Mouse (Mus musculus) gastrocnemius, adult 8-10 months (tissue): ENCODE data around the gene Rtn3. TPM values are rescaled to one million over a fixed set of nuclear protein-coding genes. Genes with fewer than 3 reads are reported as not detected.
"Not testable (repeated sequence)": the region's sequence is repeated elsewhere in the genome, so short reads cannot be mapped to it uniquely, and the experiment has no call there.

Source experiments
- DNase-seq, 2 experiments: peaks; one replicate each; pipeline ENCODE4 v3.0.0; 2022; ENCODE audit warnings: low spot score in 2 of 2
- total RNA-seq, 4 experiments: library from RNA; stranded (reverse); gene quantifications; 2 replicates each; pipeline ENCODE4 v1.2.4; 2022

Gene Rtn3
- total RNA-seq = 10 to 100 TPM; 26.8 to 30.2 (median 27.1) TPM

DNA sequence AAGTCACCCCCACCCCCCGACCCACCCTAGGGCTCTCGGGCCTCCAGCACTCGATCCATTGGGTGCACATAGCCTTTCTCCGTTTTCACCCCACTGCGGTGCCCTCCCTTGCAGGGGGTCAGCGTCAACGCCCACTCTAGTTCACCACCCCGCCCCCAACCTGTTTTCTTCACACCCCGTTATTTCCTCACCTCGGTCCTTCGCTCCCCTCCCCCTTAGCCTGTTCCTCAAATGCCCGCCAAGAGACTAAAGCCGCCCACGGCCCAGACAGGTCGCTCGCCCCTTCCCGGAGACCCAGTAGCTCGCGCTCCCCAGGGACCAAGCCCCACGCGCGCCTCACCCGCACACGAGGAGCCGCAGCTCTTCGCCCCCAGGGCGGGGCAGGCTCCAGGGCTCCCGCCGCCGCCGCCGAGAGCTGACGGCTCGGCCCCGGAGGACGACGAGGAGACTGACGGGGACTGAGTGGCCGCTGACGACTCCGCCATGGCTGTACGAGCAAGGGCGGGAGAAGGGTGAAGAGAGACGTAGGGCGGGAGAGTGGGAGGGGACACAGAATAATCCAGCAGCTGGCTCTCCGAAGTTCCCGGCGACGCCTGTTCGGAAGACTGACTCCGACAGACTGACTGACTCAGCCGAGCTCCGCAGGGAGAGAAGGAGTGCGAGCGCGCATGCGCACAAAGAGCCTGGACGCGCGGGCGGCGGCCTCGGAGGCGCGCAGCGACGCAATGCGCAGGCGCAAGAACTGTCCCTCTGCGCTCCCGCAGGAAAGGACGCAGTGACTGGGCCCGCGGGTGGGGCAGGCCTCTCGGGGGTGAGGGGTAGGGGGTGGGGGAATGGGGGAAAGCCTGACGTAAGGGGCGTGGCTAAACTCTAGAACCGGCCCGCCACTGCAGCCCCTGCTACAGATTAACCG lies at the start of gene Rtn3:
Rtn3 (minus strand) TSS at position 683 of the 913 bp plus-strand sequence.
- DNase-seq = peak; percentile 91 to 96

DNA sequence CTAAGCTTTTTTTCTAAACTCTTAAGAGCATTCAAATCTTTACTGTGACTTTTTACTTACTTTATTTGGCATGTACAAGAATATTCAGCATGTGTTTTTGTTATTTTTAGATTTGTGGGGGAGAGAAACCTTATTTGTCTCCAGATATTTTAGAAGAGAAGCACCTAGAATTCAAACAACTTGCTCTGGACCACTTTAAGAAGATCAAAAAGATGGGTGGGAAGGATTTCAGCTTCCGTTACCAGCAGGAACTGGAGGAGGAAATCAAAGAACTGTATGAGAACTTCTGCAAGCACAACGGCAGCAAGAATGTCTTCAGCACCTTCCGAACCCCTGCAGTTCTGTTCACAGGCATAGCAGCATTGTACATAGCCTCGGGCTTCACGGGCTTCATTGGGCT lies 48.8 kb upstream of the Rtn3 start:
- DNase-seq = no peak

DNA sequence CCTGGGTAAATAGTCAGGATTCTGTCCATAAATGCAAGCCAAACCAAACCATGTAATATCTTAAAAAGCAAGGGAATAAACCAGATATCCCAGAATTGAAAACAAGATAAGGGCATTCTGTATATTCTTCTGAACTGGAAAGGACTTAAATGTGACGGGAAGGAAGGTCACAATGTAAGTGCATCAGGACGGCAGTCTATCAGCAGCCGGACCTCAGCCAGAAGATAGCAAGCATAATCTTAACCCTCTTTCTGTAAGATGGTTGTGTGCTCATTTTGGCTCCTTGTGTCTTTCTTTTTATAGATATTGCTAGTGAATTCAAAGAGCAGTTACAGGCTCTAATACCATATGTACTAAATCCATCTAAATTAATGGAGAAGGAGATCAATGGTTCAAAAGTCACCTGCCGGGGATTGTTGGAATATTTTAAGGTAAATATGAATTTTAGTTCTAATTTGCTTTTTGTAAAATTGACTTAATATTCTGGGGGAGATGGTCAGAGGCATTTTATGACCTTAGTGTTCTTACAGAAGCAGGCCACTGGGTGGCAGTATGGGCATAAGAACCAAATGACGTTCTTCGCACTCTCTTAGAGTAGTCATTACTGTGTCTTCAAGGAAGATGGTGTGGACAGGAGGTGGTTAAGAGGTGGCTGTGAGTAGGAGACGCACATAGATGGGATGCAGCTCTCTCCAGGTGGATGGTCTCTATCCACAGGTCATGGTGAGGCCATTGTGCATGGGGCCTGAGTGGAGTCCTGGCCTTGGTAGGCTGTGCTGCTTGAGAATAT lies 45.8 kb upstream of the Rtn3 start:
- DNase-seq = peak in 1 of 2 experiments; percentile 10

DNA sequence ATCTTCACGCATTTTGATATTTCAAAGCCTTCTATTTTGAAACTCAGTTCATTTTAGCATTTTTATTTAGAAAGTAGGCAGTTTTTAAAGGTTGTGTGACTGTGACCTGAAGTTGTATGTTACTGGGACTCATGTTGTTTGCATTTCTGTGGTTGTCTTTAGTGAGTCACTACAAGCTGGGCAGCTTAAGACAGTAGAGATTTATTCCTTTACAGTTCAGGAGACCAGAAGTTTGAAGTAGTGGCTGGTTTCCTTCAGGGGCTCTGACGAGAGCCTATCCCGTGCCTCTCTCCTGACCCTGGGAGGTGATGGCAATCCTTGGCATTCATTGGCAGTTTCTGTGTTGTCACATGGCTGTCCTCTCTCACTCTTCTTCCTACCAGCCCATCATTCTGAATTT lies 41.8 kb upstream of the Rtn3 start:
- DNase-seq = no peak

DNA sequence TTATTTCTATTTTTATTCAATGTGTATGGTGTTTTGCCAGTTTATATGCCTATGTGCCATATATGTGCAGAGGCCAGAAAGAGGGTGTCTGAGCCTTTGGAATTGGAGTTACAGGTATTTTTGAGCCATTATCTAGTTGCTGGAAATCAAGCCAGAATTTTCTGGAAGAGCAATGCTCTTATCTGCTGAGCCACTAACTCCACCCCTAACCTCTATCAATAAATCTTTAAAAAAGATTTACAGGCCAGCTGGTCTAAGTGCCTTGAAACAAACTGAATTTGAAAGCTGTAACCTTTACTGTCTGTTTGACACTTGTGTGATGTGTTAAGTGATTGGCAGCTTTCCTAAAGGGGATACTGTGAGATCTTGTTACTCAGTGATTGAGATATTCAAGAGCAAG lies 40.7 kb upstream of the Rtn3 start:
- DNase-seq = no peak

DNA sequence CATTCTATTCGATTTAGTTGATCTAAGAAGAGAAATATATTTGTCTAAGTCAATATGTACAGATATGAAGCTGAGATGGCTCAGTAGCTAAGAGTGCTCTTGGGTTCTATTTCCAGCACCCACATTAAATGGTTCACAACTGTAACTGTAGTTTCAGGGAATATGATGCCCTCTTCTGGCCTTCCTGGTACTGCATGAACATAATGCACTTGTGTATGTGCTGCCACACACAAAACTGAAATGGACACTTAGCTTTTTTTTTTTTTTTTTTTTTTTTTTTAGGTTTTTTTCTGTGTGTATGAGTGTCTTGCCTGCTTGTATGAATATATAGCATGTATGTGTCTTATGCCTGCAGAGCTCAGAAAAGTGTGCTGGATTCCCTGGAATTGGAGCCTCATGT lies 40.2 kb upstream of the Rtn3 start:
- DNase-seq = no peak

DNA sequence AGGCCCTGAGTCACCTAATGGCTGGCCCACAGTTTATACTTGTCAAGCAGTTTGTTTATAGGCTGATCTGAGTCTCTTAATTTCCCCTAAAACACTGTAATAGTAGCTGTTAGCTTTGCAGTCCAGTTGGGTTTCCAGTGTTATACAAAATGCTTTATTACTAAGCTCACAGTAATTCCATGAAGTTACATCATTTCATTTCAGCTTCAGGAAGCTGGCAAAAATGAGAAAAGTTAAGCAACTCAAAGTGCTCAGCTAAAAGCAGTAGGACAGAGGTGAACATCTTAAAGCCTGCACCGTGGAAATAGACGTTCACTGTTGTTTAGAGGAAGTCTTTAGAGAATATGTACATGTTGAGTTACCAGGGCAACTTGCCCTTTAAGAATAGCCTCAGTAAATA lies 39.8 kb upstream of the Rtn3 start:
- no peak for DNase-seq

DNA sequence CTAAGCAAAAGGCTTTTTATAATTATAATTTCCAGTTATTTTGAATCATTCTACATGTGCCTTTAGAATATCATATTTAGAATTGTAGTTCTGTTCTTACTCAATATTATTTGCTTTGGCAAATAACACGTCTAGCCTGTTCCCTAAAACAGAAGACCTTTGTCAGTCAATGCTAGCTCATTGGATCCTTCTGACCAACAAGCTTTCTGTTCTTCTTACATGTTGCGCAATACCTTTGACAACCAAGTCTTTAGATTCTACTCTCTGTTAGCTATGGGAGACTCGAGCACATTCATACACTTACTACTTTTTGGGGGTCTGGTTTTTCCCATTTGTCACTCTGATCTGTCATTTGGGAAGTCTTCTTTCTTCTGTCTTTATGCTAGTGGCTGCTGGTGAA lies 38.5 kb upstream of the Rtn3 start:
- DNase-seq = no peak

DNA sequence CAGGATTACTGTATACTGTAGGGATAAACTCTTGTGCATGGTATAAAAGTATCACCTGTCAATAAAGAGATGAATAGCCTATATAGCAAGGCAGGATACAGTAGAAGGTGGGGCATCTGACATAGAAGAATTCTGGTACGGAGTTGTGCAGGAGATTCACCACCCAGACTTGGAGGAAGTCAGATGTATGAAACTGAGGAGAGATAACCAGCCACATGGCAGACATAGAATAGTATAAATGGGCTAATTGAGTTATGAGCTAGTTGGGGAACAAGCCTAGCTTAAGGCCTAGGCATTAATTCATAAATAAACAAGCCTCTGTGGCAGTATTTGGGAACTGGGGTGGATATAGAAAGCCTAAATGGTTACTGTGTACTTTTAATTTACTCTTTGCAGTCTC lies 33.4 kb upstream of the Rtn3 start:
- DNase-seq = no peak

DNA sequence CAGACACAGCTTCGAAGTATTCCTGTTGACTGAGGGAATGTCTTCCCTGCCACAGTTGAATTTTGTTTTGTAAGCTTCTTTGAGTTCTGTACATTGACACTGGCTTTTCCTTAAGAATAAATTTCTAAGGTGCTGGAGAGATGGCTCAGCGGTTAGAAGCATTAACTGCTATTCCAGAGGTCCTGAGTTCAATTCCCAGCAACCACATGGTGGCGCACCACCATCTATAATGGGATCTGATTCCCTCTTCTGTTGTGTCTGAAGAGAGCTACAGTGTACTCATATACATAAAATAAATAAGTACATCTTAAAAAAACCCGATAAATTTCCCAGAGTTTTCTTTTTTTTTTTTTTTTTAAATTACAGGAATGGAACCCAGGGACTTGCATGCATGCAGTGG lies 24.9 kb upstream of the Rtn3 start:
- no peak for DNase-seq

DNA sequence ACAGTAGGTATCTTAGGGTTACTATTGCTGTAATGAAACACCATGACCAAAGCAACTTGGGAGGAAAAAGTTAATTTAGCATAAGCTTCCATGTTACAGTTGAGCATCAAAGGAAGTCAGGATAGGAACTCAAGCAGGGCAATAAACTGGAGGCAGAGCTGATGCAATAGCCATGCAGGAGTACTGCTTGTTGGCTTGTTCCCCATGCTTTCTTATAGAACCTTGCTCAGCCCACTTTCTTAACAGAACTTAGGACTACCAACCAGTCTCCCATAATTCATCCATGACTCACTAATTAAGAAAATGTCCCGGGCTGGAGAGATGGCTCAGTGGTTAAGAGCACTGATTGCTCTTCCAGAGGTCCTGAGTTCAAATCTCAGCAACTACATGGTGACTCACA lies 23.2 kb upstream of the Rtn3 start:
- no peak for DNase-seq

DNA sequence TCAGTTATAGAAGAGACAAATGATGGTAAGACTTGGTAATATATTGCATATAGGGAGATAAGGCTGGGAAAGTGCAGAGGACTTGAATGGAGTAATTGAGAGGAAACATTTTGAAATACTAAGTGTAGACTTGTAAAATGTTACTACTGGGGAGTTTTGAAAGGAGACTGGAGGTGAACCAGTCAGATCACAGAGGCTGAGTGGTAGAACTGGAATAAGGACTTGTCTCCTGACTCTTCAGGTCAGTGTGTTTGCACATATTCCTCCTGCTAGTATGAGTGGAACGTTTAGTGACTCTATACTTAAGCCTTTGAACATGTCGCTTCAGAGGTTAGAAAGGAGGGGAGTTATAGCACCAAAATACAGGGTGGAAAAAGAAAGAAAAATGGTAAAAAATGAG lies 19.4 kb upstream of the Rtn3 start:
- DNase-seq = no peak

DNA sequence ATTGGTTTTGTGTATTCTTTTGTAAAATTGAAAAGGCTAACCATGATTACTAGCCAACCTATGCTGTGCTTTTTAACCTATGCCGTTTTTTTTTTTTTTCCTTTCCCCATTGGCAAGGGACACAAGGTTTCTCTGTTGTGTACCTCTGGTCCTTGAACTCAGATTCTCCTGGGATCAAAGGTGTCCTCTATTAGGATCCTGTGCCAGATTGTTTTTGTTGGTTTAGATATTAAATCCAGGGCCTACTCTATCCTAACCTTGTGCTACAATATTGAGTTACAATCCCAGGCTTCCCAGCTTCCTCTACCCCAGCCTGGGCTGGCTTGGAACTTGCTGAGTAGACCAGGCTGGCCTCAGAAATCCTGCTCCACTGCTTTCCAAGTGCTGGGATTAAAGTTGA lies 17.6 kb upstream of the Rtn3 start:
- no peak for DNase-seq

DNA sequence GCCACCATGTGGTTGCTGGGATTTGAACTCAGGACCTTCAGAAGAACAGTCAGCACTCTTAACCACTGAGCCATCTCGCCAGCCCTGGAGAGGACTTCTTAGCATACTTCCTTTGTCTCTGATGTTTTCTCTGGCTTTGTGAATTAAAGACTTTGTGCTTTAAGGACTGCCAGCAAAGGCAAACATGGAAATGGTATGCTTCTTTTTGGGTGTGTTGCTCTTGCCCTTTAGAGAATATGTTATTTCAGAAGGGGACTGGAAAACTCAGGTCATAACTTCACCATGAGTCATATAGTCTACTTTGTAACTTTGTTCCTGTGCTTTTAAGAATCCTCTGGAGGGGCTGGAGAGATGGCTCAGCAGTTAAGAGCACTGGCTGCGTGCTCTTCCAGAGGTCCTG lies 15.7 kb upstream of the Rtn3 start:
- DNase-seq = no peak

DNA sequence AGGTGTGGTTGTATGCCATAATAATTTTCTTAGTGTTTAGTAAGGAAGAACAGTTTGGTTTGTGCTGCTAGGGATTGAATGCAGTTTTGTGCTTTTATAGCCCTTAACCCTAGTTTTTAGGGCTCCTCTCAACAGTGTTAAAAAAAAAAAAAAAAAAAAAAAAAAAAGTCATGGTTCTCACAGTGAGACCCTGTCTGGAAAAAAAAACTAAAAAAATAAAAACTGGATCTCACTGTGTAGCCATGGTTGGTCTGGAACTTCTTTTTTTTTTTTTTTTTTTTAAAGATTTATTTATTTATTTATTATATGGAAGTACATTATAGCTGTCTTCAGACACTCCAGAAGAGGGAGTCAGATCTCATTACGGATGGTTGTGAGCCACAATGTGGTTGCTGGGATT lies 13.0 kb upstream of the Rtn3 start:
- not testable (repeated sequence) for DNase-seq

DNA sequence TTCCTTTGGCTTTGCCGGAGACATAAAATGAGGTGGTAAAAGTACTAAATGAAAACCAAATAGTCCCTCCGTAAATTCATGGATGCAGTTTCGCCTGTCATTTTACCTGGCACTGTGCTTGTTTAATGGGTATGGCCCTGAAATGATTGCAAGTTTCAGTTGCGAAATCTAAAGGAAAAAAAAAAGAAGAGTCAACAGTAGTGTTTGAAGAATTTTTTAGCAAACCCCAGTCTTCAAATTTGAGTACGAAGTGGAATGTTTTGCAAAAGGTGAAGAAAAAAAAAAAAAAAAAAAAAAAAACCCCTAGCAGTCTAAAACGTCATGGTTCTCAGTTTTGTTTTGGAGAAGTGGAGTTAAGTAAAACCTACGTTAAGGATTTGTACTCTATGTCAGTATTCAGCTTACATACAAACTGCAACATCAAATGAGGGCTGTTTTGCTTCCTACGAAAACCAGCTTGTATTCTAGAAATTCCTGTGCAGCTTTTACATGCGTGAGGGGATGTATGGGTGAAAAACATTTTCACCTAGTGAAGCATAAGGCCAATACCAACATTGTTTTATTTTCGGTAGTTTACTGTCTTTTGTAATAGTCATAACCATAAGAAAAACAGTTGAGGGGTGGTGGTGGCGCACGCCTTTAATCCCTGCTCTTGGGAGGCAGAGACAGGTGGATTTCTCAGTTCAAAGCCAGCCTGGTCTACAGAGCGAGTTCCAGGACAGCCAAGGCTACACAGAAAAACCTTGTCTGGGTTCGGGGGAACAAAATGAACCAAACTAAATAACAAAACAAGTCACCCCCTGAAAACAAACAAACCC lies 12.3 kb upstream of the Rtn3 start:
- DNase-seq = no peak

DNA sequence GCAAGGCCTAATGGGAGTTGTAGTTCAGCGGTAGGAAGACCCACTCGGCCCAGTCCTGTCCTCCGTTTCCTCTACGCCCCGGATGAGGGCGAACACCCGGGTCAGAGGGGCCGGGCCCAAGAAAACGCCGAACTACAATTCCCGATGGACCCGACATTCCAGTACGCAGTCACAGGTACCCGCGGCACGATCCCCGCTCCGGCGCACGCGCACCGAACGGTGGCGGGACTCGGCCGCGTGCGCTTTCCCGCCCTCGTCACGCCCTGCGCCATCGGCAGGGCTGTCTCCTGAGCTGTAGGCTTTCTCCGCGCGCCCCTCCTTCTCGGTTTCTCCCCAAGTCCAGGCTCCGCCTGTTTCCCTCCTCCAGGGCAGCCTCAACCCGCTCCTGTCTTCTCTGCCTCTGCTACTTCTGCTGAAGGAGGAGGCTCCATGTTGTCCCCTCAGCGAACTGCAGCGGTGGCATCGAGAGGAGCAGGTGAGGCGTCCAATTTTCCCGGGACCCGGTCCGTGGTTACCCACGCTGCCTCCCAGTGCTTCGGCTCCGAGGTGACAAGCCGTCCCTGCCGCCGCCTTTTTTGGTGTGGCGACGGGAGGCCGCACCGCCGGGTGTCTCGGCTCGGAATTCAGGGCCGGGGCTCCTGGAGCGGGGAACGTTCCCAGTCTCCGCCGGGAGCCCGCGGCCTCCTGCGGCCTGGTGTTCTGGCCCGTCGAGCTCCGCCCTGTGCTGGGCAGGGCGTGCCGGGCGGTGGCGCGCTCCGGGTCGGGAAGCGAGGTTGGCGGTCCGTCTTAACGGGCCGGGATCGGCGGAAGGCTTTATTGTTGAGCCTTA lies 11.3 kb upstream of the Rtn3 start:
- peak; percentile 90 to 95 for DNase-seq

DNA sequence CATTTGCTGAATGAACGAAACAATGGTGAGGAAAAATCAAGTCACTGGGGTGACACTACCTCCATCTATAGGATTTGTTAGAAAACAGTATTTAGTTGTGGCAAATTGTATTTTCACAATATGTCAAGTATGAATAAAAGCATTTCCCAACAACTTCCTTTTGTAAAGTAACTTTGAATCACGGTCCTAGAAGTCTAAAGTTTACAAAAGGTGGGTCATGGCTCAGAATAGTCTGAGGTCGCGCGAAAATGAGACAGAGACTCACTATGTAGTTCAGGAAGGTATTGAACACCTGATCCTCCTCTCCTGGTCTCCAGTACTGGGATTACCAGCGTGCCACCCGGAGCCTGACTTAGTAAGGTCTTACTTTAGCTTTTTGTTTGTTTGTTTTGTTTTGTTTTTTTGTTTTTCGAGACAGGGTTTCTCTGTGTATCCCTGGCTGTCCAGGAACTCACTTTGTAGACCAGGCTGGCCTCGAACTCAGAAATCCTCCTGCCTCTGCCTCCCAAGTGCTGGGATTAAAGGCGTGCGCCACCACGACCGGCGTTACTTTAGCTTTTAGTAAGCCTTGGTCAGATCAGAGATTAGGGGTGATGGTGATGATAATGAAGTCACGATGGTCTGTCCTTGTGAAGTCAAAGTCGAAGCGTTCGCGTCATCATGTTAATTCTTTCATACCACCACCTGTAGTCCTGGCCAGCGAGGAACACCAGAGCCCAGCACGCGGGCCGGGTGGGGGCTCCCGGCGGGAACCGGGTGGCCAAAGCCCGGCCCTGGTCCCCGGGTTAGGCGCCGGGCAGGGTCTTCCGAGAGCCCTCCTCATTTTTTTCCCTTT lies 10.5 kb upstream of the Rtn3 start, which contains the start of gene Atl3:
Atl3 (plus strand) TSS at position 689 of the 835 bp plus-strand sequence.
- no peak for DNase-seq

DNA sequence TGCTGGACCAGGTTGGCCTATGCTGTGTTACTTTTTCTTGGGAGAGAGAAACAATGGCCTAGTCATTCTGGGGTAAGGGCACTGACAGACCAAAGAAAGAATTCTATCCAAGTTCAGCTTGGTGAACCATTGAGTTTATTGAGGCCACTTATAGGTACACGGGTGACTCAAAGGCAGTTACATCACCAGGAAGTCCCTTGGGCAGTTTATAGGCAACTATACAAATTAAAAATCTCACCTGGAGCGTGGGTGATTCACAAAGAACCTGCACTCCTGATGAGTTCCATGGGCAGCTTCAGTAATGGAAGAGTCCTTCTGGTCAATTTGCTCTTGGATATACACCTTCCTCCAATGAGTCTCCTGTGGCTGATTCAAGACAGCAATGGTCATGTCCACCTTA lies 9.6 kb upstream of the Rtn3 start:
- no peak for DNase-seq

DNA sequence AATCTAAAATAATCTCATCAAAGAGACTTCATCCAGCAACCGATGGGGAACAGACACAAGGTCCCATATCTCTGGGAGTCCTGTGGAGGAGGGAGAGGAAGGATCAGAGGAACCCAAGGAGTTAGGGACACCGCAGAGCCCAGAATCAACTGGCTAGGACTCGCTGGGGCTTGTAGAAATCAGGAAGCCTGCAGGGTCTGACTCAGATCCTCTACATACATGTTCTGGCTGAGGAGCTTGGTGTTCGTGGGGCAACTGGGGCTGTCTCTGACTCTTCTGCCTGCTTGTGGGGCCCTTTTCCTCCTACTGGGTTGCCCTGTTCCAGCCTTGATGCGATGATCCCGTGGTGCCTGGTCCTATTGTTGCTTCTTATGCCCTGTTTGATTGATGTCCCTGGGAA lies 8.9 kb upstream of the Rtn3 start:
- no peak for DNase-seq
